Mouse (Mus musculus): ENCODE data around the gene Dhx38. TPM values are rescaled to one million over a fixed set of nuclear protein-coding genes. Genes with fewer than 3 reads are reported as not detected.

Gene Dhx38
- polyA plus RNA-seq, 1 experiment from 2014 or later, result 19.8 TPM

GRCm38 (mm10) chr8:109542748-109543519 lies 22.7 kb downstream of the Dhx38 start:
- Histone ChIP-seq H3K27me3 (replicated peaks) (no peaks in the 10 kb centered on the region), H3K9me3 (replicated peaks) (no peaks in the 10 kb centered on the region), H3K9ac (no peak overlapping the region), H3K36me3 (peaks cover 21% of the 10 kb centered on the region), H3K4me1 (no peaks in the 10 kb centered on the region), H3K4me3 (no peak overlapping the region), H3K4me2 (no peak overlapping the region), H3K27ac (no peak overlapping the region)
- 64% methylated on average over 8 of the region's 8 CpGs for whole genome bisulfite sequencing (ENCODE audit: insufficient replicate concordance)
- ATAC-seq, result no peak

- no peak overlapping the region for H3K27ac ChIP-seq
- H3K9ac ChIP-seq, result no peak overlapping the region
- no peak for ATAC-seq
- H3K27me3 ChIP-seq (replicated peaks), result no peaks in the 10 kb centered on the region
- H3K4me2 ChIP-seq, result no peak overlapping the region
- no peak overlapping the region for H3K4me3 ChIP-seq
- no peaks in the 10 kb centered on the region for H3K9me3 ChIP-seq (replicated peaks)
- H3K4me1 ChIP-seq, result no peaks in the 10 kb centered on the region
- 53% methylated on average over 5 of the region's 5 CpGs for WGBS (ENCODE audit: insufficient replicate concordance)
- H3K36me3 ChIP-seq, result peaks cover 14% of the 10 kb centered on the region
Measured at GRCm38 (mm10) chr8:109542165-109542564, 23.5 kb downstream of the Dhx38 start.

GRCm38 (mm10) chr8:109536703-109537102 lies 29.0 kb downstream of the Dhx38 start:
- Histone ChIP-seq H3K4me2 (no peak overlapping the region), H3K9ac (no peak overlapping the region), H3K27me3 (replicated peaks) (no peaks in the 10 kb centered on the region), H3K36me3 (no peaks in the 10 kb centered on the region), H3K4me3 (no peak overlapping the region), H3K9me3 (replicated peaks) (no peaks in the 10 kb centered on the region), H3K27ac (no peak overlapping the region), H3K4me1 (no peaks in the 10 kb centered on the region)
- WGBS (ENCODE audit: insufficient replicate concordance), result 10% methylated on average over 5 of the region's 5 CpGs
- ATAC-seq, result peak; percentile 62

GRCm38 (mm10) chr8:109535140-109535990 lies 30.3 kb downstream of the Dhx38 start:
- H3K4me2 ChIP-seq, result no peak overlapping the region
- no peaks in the 10 kb centered on the region for H3K4me1 ChIP-seq
- no peak overlapping the region for H3K4me3 ChIP-seq
- no peaks in the 10 kb centered on the region for H3K36me3 ChIP-seq
- no peak overlapping the region for H3K9ac ChIP-seq
- no peak for ATAC-seq
- H3K27me3 ChIP-seq (replicated peaks), result no peaks in the 10 kb centered on the region
- 71% methylated on average over 19 of the region's 19 CpGs for WGBS (ENCODE audit: insufficient replicate concordance)
- H3K27ac ChIP-seq, result no peak overlapping the region
- H3K9me3 ChIP-seq (replicated peaks), result no peaks in the 10 kb centered on the region

- Histone ChIP-seq H3K36me3 (no peaks in the 10 kb centered on the region), H3K9me3 (replicated peaks) (no peaks in the 10 kb centered on the region), H3K27me3 (replicated peaks) (no peaks in the 10 kb centered on the region; the same call in 1 of the 2 replicates), H3K9ac (no peak overlapping the region), H3K4me2 (no peak overlapping the region), H3K4me1 (no peaks in the 10 kb centered on the region), H3K4me3 (no peak overlapping the region), H3K27ac (no peak overlapping the region)
- 51% methylated on average over 2 of the region's 2 CpGs for WGBS (ENCODE audit: insufficient replicate concordance)
- ATAC-seq, result no peak
Measured at GRCm38 (mm10) chr8:109524008-109524407, 41.7 kb downstream of the Dhx38 start.

GRCm38 (mm10) chr8:109505560-109505959 lies 60.1 kb downstream of the Dhx38 start:
- Histone ChIP-seq H3K9ac (no peak overlapping the region), H3K27me3 (replicated peaks) (no peaks in the 10 kb centered on the region), H3K27ac (no peak overlapping the region), H3K4me1 (no peaks in the 10 kb centered on the region), H3K36me3 (no peaks in the 10 kb centered on the region), H3K4me2 (no peak overlapping the region), H3K9me3 (replicated peaks) (no peaks in the 10 kb centered on the region), H3K4me3 (no peak overlapping the region)
- WGBS (ENCODE audit: insufficient replicate concordance), result 73% methylated on average over 5 of the region's 5 CpGs
- ATAC-seq, result no peak

GRCm38 (mm10) chr8:109503566-109503965 lies 62.1 kb downstream of the Dhx38 start:
- no peaks in the 10 kb centered on the region for H3K27me3 ChIP-seq (replicated peaks)
- no peak overlapping the region for H3K4me2 ChIP-seq
- no peak overlapping the region for H3K4me3 ChIP-seq
- ATAC-seq, result no peak
- 54% methylated on average over 1 of the region's 1 CpGs for WGBS (ENCODE audit: insufficient replicate concordance)
- no peaks in the 10 kb centered on the region for H3K4me1 ChIP-seq
- no peak overlapping the region for H3K9ac ChIP-seq
- no peak overlapping the region for H3K27ac ChIP-seq
- no peaks in the 10 kb centered on the region for H3K36me3 ChIP-seq
- H3K9me3 ChIP-seq (replicated peaks), result no peaks in the 10 kb centered on the region

- no peak for ATAC-seq
- H3K4me3 ChIP-seq, result no peak overlapping the region
- no peak overlapping the region for H3K27ac ChIP-seq
- no peaks in the 10 kb centered on the region for H3K4me1 ChIP-seq
- H3K27me3 ChIP-seq (replicated peaks), result no peaks in the 10 kb centered on the region
- H3K9me3 ChIP-seq (replicated peaks), result no peaks in the 10 kb centered on the region
- 75% methylated on average over 16 of the region's 16 CpGs for WGBS (ENCODE audit: insufficient replicate concordance)
- H3K36me3 ChIP-seq, result no peaks in the 10 kb centered on the region
- H3K4me2 ChIP-seq, result no peak overlapping the region
- no peak overlapping the region for H3K9ac ChIP-seq
Measured at GRCm38 (mm10) chr8:109499009-109499717, 66.5 kb downstream of the Dhx38 start.

Other genes starting within 250 kb of the Dhx38 start
- gene Pmfbp1, start 71.8 kb downstream of the Dhx38 start, polyA plus RNA-seq (2016; fragmentation: Nextera tagmentation; extraction: Ambion mirVana), result not detected in 2 replicates
- gene Txnl4b, start within 50 bp of the Dhx38 start, polyA plus RNA-seq (2016; fragmentation: Nextera tagmentation; extraction: Ambion mirVana), result 12.7 and 13.9 TPM in 2 replicates
- 10.5 and 10.8 TPM in 2 replicates for gene Hp, start 13.3 kb upstream of the Dhx38 start, polyA plus RNA-seq (2016; fragmentation: Nextera tagmentation; extraction: Ambion mirVana)
- gene Dhodh, start 42.8 kb upstream of the Dhx38 start, polyA plus RNA-seq (2016; fragmentation: Nextera tagmentation; extraction: Ambion mirVana), result 33.3 and 35.3 TPM in 2 replicates
- 0.97 and 2.0 TPM in 2 replicates for gene Pkd1l3, start 48.7 kb upstream of the Dhx38 start, polyA plus RNA-seq (2016; fragmentation: Nextera tagmentation; extraction: Ambion mirVana)
- 48.0 and 49.6 TPM in 2 replicates for gene Ist1, start 127.4 kb upstream of the Dhx38 start, polyA plus RNA-seq (2016; fragmentation: Nextera tagmentation; extraction: Ambion mirVana)
- 9.9 and 11.4 TPM in 2 replicates for gene Zfp821, start 139.7 kb upstream of the Dhx38 start, polyA plus RNA-seq (2016; fragmentation: Nextera tagmentation; extraction: Ambion mirVana)
- 3.9 and 4.6 TPM in 2 replicates for gene Atxn1l, start 171.9 kb upstream of the Dhx38 start, polyA plus RNA-seq (2016; fragmentation: Nextera tagmentation; extraction: Ambion mirVana)
- 25.8 and 25.9 TPM in 2 replicates for gene Ap1g1, start 212.7 kb upstream of the Dhx38 start, polyA plus RNA-seq (2016; fragmentation: Nextera tagmentation; extraction: Ambion mirVana)